Mouse (Mus musculus) erythroblast, embryonic 14.5 days (primary cell): Measurements from ENCODE around the gene Cd22.

ENCODE experiments used
- GATA1 ChIP-seq: IDR thresholded peaks from 2 replicates; pipeline ENCODE4 v1.6.1; 2012; ENCODE audit warnings: low read length, inconsistent platforms, mixed read lengths
- TAL1 ChIP-seq: IDR thresholded peaks from 3 replicates; pipeline ENCODE4 v1.6.1; 2012; ENCODE audit warnings: low read length, inconsistent platforms, mixed read lengths

- TF ChIP-seq GATA1 = no peak
- TF ChIP-seq TAL1 = no peak
Observed at GRCm38 (mm10) chr7:30829428-30829827, 50.7 kb downstream of the Cd22 start.
